Mouse (Mus musculus): ENCODE results near the gene Fam166a. TPM values are rescaled to one million over a fixed set of nuclear protein-coding genes. Genes with fewer than 3 reads are reported as not detected.

The Fam166a gene
- total RNA-seq, 2 experiments from 2014 or later, result not detected

DNA sequence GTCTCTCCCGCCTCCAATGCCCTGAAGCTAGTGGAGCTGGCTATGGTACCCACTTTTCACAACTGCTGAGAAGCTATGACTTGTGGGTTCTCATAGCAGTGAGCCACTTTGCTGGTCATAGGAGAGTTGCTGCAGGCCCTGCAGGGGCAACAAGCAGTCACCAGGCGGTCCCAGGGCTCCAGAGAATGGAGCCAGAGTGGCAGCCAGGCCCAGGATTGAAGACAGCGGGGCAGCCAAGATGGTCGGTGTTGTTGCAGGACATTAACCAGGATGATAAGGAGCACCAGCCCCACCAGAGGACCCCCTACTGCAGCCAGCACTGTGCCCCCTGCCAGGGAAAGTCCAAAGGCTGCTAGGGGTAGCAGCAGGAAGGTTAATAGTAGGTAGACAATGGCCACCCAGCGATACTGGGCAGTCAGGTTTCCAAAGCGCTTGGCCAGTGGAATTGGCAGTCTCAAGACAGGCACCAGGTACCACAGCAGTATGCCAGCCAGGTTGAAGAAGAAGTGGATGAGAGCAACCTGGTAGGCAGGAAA is 10.5 kb downstream of the Fam166a start:
- Histone ChIP-seq H3K27ac (peak overlapping the region; percentile 98), H3K4me3 (peak overlapping the region; percentile 45; the same call in 1 of the 2 replicates)
- TF ChIP-seq CTCF (conservative IDR thresholded peaks at IDR 0.05), result no peak
- DNase-seq (ENCODE audit: low spot score in 2 of 2), result no peak

GRCm38 (mm10) chr2:25229582-25229981 is 11.0 kb downstream of the Fam166a start:
- Histone ChIP-seq H3K4me3 (no peak overlapping the region), H3K27ac (peak overlapping the region; percentile 98; the same call in 1 of the 2 replicates)
- DNase-seq (ENCODE audit: low spot score in 2 of 2), result no peak
- no peak for TF ChIP-seq CTCF (conservative IDR thresholded peaks at IDR 0.05)

GRCm38 (mm10) chr2:25230581-25230980 is 12.0 kb downstream of the Fam166a start:
- no peak overlapping the region for H3K4me3 ChIP-seq
- no peak overlapping the region for H3K27ac ChIP-seq
- TF ChIP-seq CTCF (conservative IDR thresholded peaks at IDR 0.05), result no peak
- DNase-seq (ENCODE audit: low spot score in 2 of 2), result no peak

DNA sequence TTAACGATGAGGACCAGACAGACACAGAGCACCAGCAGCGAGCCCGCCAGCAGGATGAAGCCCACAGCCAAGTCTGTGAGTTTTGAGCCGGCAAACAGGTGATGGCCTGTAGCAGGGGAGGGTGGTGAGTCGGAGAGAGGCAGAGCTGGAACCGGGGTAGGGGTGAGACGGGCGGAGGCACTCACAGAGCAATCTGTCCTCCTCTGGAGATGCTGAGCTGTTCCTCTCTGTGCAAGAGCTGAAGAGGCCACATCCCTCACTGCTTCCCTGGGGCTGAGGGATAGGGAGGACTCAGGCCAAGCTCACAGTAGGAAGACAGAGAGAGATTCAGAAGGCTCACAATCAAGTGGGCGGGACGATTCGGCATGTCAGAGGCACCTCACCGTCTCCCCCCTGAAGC is 12.5 kb downstream of the Fam166a start:
- no peak overlapping the region for H3K4me3 ChIP-seq
- no peak overlapping the region for H3K27ac ChIP-seq
- no peak for DNase-seq (ENCODE audit: low spot score in 2 of 2)
- no peak for TF ChIP-seq CTCF (conservative IDR thresholded peaks at IDR 0.05)

DNA sequence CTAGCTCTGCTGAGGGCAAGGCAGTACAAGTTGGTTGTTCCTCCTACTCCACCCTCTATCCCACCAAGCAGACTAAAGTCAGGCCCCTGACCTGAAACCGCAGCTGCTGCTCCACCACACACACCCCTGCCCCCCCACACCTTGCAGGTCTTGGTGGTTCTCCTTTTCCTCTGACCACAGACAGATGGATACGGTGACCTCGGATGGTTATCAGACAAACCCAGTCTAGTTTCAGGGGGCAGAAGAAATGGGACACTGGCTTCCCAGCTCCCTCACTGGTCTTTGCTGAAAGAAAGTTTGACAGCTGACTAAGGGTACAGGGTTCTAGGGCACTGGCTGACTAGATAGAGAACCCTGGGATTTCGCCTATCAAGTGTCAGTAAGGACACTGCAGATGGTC is 14.9 kb downstream of the Fam166a start:
- no peak overlapping the region for H3K27ac ChIP-seq
- no peak for TF ChIP-seq CTCF (conservative IDR thresholded peaks at IDR 0.05)
- H3K4me3 ChIP-seq, result no peak overlapping the region
- no peak for DNase-seq (ENCODE audit: low spot score in 2 of 2)

- Histone ChIP-seq H3K4me3 (no peak within 1 kb of the TSS), H3K27ac (no peak within 1 kb of the TSS)
- no peak for DNase-seq (ENCODE audit: low spot score in 2 of 2)
- no peak for TF ChIP-seq CTCF (conservative IDR thresholded peaks at IDR 0.05)
Observed at GRCm38 (mm10) chr2:25234050-25234449, 15.5 kb downstream of the Fam166a start, which contains the start of gene Slc34a3. Slc34a3 (minus strand) TSS chr2:25234364.

- Histone ChIP-seq H3K27ac (no peak overlapping the region), H3K4me3 (no peak overlapping the region)
- TF ChIP-seq CTCF (conservative IDR thresholded peaks at IDR 0.05), result no peak
- no peak for DNase-seq (ENCODE audit: low spot score in 2 of 2)
Observed at GRCm38 (mm10) chr2:25234551-25235220, 16.1 kb downstream of the Fam166a start.

- no peak within 1 kb of the TSS for H3K27ac ChIP-seq
- no peak for DNase-seq (ENCODE audit: low spot score in 2 of 2)
- H3K4me3 ChIP-seq, result no peak within 1 kb of the TSS
- TF ChIP-seq CTCF (conservative IDR thresholded peaks at IDR 0.05), result no peak
Observed at GRCm38 (mm10) chr2:25236614-25237013, 18.1 kb downstream of the Fam166a start, which contains the start of gene Rnf224. Rnf224 (minus strand) TSS chr2:25236787.

DNA sequence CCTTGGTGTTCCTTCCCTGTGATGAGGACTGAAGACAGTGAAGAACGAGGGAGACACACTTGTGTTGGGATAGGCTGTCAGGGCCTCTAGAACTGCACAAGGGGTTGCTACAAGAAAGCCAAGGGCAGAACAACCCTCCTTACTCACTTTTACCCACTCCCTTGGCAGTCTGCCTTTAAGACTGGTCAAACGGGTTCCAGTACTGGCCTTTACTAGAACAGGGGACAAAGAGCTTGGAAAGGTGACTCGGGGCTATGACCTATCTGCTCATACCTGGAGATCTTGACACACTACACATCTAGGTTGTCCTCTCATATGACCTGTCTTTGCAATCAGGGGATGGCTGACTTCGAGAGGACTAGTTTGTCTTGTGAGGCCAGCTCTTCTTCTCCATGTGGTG is 19.0 kb downstream of the Fam166a start:
- DNase-seq (ENCODE audit: low spot score in 2 of 2), result no peak
- TF ChIP-seq CTCF (conservative IDR thresholded peaks at IDR 0.05), result no peak
- H3K27ac ChIP-seq, result no peak overlapping the region
- H3K4me3 ChIP-seq, result no peak overlapping the region

DNA sequence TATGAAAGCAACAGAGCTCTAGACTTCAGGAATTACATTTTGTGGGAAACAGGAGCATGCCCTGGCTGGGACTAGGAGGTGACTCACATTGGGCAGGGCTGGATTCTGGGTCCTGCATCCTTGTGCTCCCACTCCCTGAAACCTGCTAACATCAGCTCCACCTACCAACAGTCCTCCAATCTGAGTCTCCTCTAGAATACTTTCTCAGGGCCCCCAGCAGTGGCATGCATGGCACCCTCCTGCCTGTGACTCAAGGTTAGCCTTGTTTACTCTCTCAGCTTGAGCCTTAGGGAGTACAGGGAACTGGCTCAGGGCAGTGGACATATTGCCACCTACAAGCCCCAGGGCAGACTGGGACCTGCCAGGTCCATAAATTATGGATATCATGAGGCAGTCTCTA is 19.6 kb downstream of the Fam166a start:
- TF ChIP-seq CTCF (conservative IDR thresholded peaks at IDR 0.05), result no peak
- no peak for DNase-seq (ENCODE audit: low spot score in 2 of 2)
- no peak overlapping the region for H3K27ac ChIP-seq
- no peak overlapping the region for H3K4me3 ChIP-seq

- DNase-seq (ENCODE audit: low spot score in 2 of 2), result no peak
- Histone ChIP-seq H3K27ac (no peak overlapping the region), H3K4me3 (no peak overlapping the region)
Observed at GRCm38 (mm10) chr2:25239766-25240165, 21.2 kb downstream of the Fam166a start.

GRCm38 (mm10) chr2:25240310-25240709 is 21.8 kb downstream of the Fam166a start:
- no peak for TF ChIP-seq CTCF (conservative IDR thresholded peaks at IDR 0.05)
- Histone ChIP-seq H3K27ac (peak overlapping the region; percentile 50), H3K4me3 (peak overlapping the region; percentile 70)
- no peak for DNase-seq (ENCODE audit: low spot score in 2 of 2)

More at GRCm38 (mm10) chr2:25239766-25240165, 21.2 kb downstream of the Fam166a start:
- no peak for TF ChIP-seq CTCF (conservative IDR thresholded peaks at IDR 0.05)

DNA sequence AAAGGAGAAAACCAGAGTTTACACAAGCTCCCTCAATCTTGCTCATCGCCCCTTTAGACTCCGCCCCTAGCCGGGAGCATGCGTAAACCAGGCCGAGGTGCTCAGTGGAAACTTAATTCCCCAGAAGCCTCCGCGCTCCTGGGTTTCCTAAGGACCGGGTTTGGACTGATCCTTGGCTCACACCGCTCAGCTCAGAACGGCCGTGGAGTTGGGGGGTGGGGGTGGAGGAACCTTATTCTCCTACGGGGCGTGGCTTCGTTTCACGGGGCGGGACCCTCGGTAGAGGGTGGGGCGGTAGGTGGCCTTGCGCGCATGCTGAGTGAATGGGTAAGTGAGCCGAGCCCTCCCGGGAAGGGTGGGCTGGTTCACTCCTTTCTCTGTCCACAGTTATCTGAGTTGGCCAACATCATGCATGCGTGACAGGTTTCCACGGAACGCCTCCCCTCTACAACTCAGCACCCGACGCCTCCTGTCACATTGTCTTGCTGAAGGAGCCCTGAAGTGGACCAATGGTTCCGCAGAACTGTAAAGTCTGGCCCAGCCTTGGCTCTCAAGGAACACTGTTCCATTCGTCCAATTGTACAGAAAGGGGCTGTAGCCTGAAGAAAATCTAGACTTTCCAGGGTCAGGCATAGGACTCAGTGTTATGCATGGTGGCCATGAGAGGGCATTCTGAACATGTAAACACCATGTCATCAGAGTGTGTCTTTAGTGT is 22.3 kb downstream of the Fam166a start:
- TF ChIP-seq CTCF (conservative IDR thresholded peaks at IDR 0.05), result no peak
- Histone ChIP-seq H3K27ac (peak overlapping the region; percentile 50), H3K4me3 (peak overlapping the region; percentile 70)
- DNase-seq (ENCODE audit: low spot score in 2 of 2), result peak; percentile 71 to 78

Measured in layer of hippocampus, adult 2 months (tissue).